Comparison of ENCODE assay signal across 8 mouse cellular contexts in the genomic region with DNA sequence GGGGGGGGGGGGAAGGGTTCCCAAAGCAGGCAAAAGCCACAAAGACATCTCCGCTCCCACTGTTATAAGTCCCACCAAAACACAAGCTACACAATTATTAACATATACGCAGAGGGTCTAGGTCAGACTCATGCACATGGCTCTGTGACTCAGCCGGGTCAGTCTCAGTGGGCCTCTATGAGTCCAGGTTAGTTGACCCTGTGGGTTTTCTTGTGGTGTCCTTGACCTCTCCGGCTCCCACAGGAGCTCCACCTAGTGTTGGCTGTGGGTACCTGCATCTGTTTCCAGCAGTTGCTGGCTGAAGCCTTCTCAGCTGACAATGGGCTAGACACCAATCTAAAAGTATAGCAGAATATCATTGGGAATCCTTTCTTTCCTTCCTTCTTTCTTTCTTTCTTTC. TPM values are rescaled to one million over a fixed set of nuclear protein-coding genes. Genes with fewer than 3 reads are reported as not detected.
A peak's percentile ranks its signal among the peaks of the same experiment; 100 is the strongest.
DNase-seq lines count a peak whose midpoint lies in the region.

No protein-coding gene starts in this region.

- DNase-seq in cerebellum, postnatal 10 days, result peak; percentile 34 to 39
- no peak for DNase-seq in cerebellum, adult 11-12 months
- DNase-seq in left cerebral cortex, postnatal 4 days, result peak; percentile 10
- no peak for DNase-seq in left cerebral cortex, postnatal 25 days (ENCODE audit: low spot score in 2 of 2)
- peak; percentile 13 for DNase-seq in embryo, embryonic 11.5 days (ENCODE audit: low read depth, low spot score)
- peak; percentile 37 for DNase-seq in mesoderm, embryonic 11.5 days (ENCODE audit: low read depth, low spot score)
- no peak for DNase-seq in natural killer cell, adult 2 months (ENCODE audit: low spot score in 2 of 2)
- DNase-seq in right cerebral cortex, postnatal 4 days, result no peak

- intact Hi-C loops in left cerebral cortex, postnatal 4 days (cut with DNase I), result no loop called here
- intact Hi-C loops in left cerebral cortex, postnatal 25 days (cut with DNase I), result no loop called here

RNA-seq across cellular contexts. Expression of a gene that starts 26.7 kb away (rescaled TPM):
- not detected for total RNA-seq in left cerebral cortex, postnatal 4 days (2021)
- total RNA-seq in left cerebral cortex, postnatal 25 days (2021), result not detected

Comparison
In these comparisons a context has a peak if more than half of its experiments do, and no peak if none do; other contexts are left out.
1. DNase-seq: peak in cerebellum, postnatal 10 days (2 of 2), left cerebral cortex, postnatal 4 days (single experiment), embryo, embryonic 11.5 days (single experiment) and mesoderm, embryonic 11.5 days (single experiment); none in cerebellum, adult 11-12 months (single experiment), left cerebral cortex, postnatal 25 days (0 of 2), natural killer cell, adult 2 months (0 of 2) and right cerebral cortex, postnatal 4 days (single experiment).